ENCODE assay signal across 19 mouse cellular contexts in the genomic region with DNA sequence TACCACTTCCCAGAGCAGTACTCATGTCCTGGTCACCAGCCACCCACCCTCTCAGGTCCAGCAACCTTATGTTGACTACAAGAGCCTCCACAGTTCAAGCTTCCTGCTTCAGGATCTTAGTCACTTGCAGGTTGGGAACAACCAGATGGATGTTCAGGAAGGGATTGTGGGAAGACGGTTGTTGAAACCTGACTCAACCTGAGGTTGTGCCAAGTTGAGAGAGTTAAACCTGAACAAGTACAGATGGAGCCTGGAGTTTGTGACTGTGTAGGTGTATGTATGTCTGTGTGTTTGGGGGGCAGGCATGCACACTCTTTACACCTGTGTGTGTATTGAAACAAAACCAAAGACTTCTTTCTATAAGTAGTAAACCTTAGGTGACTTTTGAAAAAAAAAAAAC.
DNase-seq lines count a peak whose midpoint lies in the region; ATAC-seq lines count a peak whose summit lies in the region.
"Had no signal": no experiment of that assay in that cellular context is flagged by ENCODE, and none has a peak within 500 bp of the region (broad histone marks: within the 10 kb centered on the region; RNA-seq: fewer than 3 reads in every experiment).

No protein-coding gene starts in this region.

- no peak for ATAC-seq in inflammation-experienced regulatory T-cells, adult 6 months
- ATAC-seq: activated CD4-positive, CD25-positive, alpha-beta regulatory T cell, adult 4 months; forebrain, embryonic 13.5 days; forebrain, postnatal 0 days; Patski had no signal

- intact Hi-C loops in left cerebral cortex, postnatal 4 days (cut with DNase I) = no loop called here

- DNase-seq in frontal cortex, adult 2 months (ENCODE audit: extremely low spot score in 1 of 2, low spot score in 1 of 2) = peak; percentile 3 to 30
- no peak for DNase-seq in frontal cortex, postnatal 14 days (ENCODE audit: low spot score in 2 of 2)
- DNase-seq in left cerebral cortex, adult 18-20 months (ENCODE audit: low spot score in 2 of 2) = peak; percentile 3 to 31
- no peak for DNase-seq in left cerebral cortex, postnatal 4 days
- peak; percentile 48 for DNase-seq in right cerebral cortex, postnatal 25 days
- no peak for DNase-seq in right cerebral cortex, postnatal 10 days (ENCODE audit: low spot score in 2 of 2)
- DNase-seq: adrenal gland, postnatal 14 days; cerebellum, adult 18-20 months; cerebellum, adult 9-11 months; cerebellum, postnatal 36 days; forebrain, postnatal 0 days; gastrocnemius, adult 2 months; gastrocnemius, postnatal 36 days; heart, adult 11 months; heart, postnatal 36 days had no signal

Comparison
In these comparisons a context has a peak if more than half of its experiments do, and no peak if none do; other contexts are left out.
1. DNase-seq: peak in frontal cortex, adult 2 months (2 of 2), left cerebral cortex, adult 18-20 months (2 of 2) and right cerebral cortex, postnatal 25 days (single experiment); none in frontal cortex, postnatal 14 days (0 of 2), left cerebral cortex, postnatal 4 days (single experiment) and right cerebral cortex, postnatal 10 days (0 of 2).